Mouse (Mus musculus) embryonic facial prominence, embryonic 10.5 days (tissue): ENCODE results near the gene Aldh1a2. TPM values are rescaled to one million over a fixed set of nuclear protein-coding genes. Genes with fewer than 3 reads are reported as not detected.

Source experiments
- DNase-seq: peaks from one replicate; pipeline ENCODE4 v3.0.0-alpha.2; 2017; ENCODE audit warnings: low spot score
- H3K27ac ChIP-seq: fragments of 300-500 bp; sonication (generic); replicated peaks from 2 replicates; pipeline ENCODE4 v1.5.1; 2016; ENCODE audit warnings: mild to moderate bottlenecking
- H3K27me3 ChIP-seq: fragments of 300-500 bp; sonication (generic); replicated peaks from 2 replicates; pipeline ENCODE4 v1.6.1; 2016; ENCODE audit warnings: low read depth, mild to moderate bottlenecking; ENCODE audit not compliant: poor library complexity, severe bottlenecking
- H3K36me3 ChIP-seq: fragments of 300-500 bp; sonication (generic); replicated peaks from 2 replicates; pipeline ENCODE4 v1.6.1; 2016; ENCODE audit warnings: mild to moderate bottlenecking, moderate library complexity
- H3K4me1 ChIP-seq: fragments of 300-500 bp; sonication (generic); 2 replicates; pipeline ENCODE4 v1.6.1; 2016
- H3K4me3 ChIP-seq: fragments of 300-500 bp; sonication (generic); 2 replicates; pipeline ENCODE4 v1.5.1; 2016; ENCODE audit warnings: mild to moderate bottlenecking, moderate library complexity
- H3K9me3 ChIP-seq: fragments of 300-500 bp; sonication (generic); 2 replicates; pipeline ENCODE4 v1.6.1; 2016; ENCODE audit warnings: mild to moderate bottlenecking
- WGBS: fragments of 180-500 bp; shearing (Covaris S2); methylation state at CpG from one replicate; pipeline ENCODE4 v1.1.7; 2016; 5-methylcytosine and 5-hydroxymethylcytosine counted together
- polyA plus RNA-seq: library from polyadenylated mRNA; unstranded; fragments of >200 nt; fragmentation: Nextera tagmentation; extraction: Ambion mirVana; gene quantifications from 2 replicates; pipeline ENCODE4 v1.2.1, GENCODE M21; 2016

Gene Aldh1a2
- polyA plus RNA-seq, 1 experiment from 2014 or later = 7.6 TPM

DNA sequence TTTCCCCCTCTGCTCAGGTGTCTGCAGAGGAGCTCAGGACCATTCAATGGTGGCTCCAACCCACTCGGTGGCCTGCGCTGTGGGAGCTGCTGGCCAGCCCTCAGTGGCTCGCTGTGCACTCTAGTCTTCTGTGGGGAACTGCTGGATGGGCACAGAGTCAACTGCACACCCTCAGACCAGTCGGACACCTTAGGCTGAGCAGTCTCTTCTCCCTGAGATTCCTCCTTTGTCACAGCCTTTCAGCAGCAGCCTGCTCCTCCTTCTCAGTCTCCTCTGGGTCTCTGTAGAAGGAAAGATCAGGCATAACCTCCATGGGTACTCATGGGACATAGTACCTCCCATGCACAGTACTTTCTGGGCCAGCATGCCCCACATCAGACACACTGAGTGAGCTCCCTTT, 63.2 kb downstream of the Aldh1a2 start:
- H3K4me3 ChIP-seq = no peak overlapping the region
- DNase-seq = no peak
- WGBS = 84% methylated on average over 4 of the region's 4 CpGs
- no peaks in the 10 kb centered on the region for H3K36me3 ChIP-seq
- H3K9me3 ChIP-seq = no peaks in the 10 kb centered on the region
- H3K27ac ChIP-seq = no peak overlapping the region
- peaks cover 4% of the 10 kb centered on the region; the same call in 1 of the 2 replicates for H3K4me1 ChIP-seq
- no peaks in the 10 kb centered on the region for H3K27me3 ChIP-seq

DNA sequence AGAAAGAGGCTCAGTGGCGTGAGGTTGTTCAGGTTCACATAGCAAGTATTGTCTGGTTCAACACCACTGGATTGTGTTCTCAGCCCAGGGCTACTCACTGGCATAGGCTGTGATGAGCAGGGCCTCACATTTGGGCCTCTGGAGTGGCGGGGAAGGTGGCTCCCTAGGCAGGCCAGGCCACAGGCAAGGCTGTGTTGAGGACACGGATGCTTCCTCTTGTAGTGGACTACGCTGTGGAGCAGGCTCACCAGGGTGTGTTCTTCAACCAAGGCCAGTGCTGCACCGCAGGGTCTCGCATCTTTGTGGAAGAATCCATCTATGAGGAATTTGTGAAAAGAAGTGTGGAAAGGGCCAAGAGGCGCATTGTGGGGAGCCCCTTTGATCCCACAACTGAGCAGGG, 67.6 kb downstream of the Aldh1a2 start:
- Histone ChIP-seq H3K4me3 (no peak overlapping the region), H3K36me3 (no peaks in the 10 kb centered on the region), H3K27ac (no peak overlapping the region), H3K27me3 (no peaks in the 10 kb centered on the region), H3K4me1 (no peaks in the 10 kb centered on the region), H3K9me3 (no peaks in the 10 kb centered on the region)
- 89% methylated on average over 7 of the region's 7 CpGs for WGBS
- no peak for DNase-seq

DNA sequence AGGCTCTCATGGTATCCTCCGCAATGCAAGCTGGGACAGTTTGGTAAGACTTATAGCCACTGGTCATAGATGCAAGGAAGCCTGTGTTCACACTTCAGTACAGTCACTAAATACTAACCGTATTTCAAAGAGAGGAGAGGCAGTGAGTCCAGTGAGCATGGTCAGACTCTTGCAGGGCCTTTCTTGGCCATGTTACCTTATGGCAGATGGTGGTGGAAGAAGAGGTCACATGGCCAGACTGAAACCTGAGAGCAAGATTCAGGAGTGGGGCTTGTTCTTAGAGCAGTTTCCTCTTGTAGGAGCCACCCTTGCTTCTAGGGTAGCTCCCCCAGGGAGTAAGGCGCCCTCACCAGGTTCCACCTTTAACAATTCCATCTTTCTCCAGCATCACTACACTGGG, 69.6 kb downstream of the Aldh1a2 start:
- no peak overlapping the region for H3K27ac ChIP-seq
- no peaks in the 10 kb centered on the region for H3K36me3 ChIP-seq
- no peak for DNase-seq
- WGBS = 91% methylated on average over 3 of the region's 3 CpGs
- H3K27me3 ChIP-seq = no peaks in the 10 kb centered on the region
- H3K4me1 ChIP-seq = no peaks in the 10 kb centered on the region
- no peak overlapping the region for H3K4me3 ChIP-seq
- H3K9me3 ChIP-seq = no peaks in the 10 kb centered on the region

DNA sequence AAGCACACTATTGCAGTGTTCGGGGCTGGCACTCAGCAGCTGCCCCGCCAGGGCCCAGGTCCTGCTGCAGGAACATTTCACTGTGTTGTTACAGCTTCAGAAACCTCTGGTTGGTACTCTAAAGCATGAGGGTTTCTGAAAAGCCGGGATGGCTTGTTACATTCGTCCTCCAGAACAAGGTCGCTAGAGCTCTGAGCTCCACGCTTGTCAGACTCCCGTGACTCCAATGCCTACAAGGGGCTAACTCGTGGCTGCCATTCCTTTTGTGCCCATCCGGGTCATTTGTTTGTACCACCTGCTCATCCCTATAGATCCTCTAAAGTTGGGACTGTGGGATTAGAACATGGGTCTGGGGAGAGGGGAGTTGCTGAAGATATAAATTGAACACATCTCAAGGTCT, 70.8 kb downstream of the Aldh1a2 start:
- H3K4me3 ChIP-seq = no peak overlapping the region
- no peaks in the 10 kb centered on the region for H3K27me3 ChIP-seq
- H3K9me3 ChIP-seq = no peaks in the 10 kb centered on the region
- H3K27ac ChIP-seq = no peak overlapping the region
- H3K4me1 ChIP-seq = no peaks in the 10 kb centered on the region
- DNase-seq = no peak
- WGBS = 89% methylated on average over 9 of the region's 9 CpGs
- no peaks in the 10 kb centered on the region for H3K36me3 ChIP-seq

DNA sequence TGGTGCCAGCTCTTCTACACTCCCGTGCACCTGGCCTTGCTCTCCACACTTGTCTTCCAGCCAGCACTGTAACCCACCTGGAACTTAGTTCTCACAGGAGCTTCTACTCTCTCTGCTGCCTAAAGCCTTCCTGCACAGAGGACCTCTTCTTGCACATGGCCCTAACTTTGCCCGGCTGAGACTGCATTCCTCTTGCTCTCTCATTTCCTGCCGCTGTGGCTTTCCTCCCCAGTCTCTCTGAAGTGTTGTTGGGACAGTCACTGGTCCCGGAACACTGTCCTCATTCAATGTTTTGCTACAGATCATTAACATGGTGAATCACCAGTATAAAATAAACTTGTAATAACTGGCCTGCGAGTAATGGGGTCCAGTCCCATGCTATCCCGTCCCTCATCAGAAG, 73.1 kb downstream of the Aldh1a2 start:
- Histone ChIP-seq H3K27me3 (no peaks in the 10 kb centered on the region), H3K9me3 (no peaks in the 10 kb centered on the region), H3K4me3 (no peak overlapping the region), H3K36me3 (no peaks in the 10 kb centered on the region), H3K27ac (no peak overlapping the region), H3K4me1 (no peaks in the 10 kb centered on the region)
- no peak for DNase-seq
- whole genome bisulfite sequencing = 77% methylated on average over 6 of the region's 6 CpGs

DNA sequence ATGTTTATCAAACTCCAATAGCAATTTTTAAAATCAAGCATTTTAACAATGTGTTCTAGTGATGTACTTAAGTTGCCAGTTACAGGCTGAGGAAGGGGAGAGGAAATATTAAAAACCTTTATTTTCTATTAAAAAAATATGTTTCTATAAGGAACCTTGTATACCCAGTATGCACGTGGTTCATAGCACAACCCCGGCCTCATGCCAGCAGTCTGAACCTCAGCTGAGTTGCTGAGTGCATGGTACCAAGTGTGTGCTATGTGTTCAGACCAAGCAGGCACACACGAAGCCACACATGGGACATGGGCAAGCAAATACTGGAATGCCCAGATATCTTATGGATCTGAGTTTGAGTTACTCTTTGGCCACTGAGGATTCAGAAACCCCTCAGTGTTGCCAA, 74.2 kb downstream of the Aldh1a2 start:
- H3K27ac ChIP-seq = no peak overlapping the region
- no peaks in the 10 kb centered on the region for H3K36me3 ChIP-seq
- 87% methylated on average over 3 of the region's 3 CpGs for WGBS
- no peaks in the 10 kb centered on the region for H3K9me3 ChIP-seq
- H3K27me3 ChIP-seq = no peaks in the 10 kb centered on the region
- H3K4me3 ChIP-seq = no peak overlapping the region
- H3K4me1 ChIP-seq = no peaks in the 10 kb centered on the region
- no peak for DNase-seq

DNA sequence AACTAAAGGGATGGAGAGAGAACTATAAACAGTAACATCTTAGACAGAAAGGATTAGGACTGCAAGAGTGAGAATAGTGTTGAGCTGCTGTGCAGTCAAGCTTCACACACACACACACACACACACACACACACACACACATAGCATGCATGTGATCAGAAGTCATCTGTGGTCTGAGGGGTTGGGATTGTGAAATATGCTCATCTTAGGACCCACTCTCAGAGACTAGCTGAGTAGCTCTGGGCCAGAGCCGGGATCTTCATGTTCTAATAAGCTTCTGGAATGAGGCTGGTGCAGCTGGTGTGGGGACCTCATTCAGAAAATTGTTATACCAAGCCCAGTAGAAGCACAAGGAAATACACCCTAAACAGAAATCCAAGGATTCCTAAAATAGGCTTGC, 75.1 kb downstream of the Aldh1a2 start:
- 89% methylated on average over 1 of the region's 1 CpGs for WGBS
- H3K27ac ChIP-seq = no peak overlapping the region
- no peaks in the 10 kb centered on the region for H3K27me3 ChIP-seq
- no peaks in the 10 kb centered on the region for H3K9me3 ChIP-seq
- DNase-seq = no peak
- no peak overlapping the region for H3K4me3 ChIP-seq
- 0 out of 2 replicates have a peak, but pooled peaks cover 3% of the 10 kb centered on the region for H3K4me1 ChIP-seq
- H3K36me3 ChIP-seq = no peaks in the 10 kb centered on the region

DNA sequence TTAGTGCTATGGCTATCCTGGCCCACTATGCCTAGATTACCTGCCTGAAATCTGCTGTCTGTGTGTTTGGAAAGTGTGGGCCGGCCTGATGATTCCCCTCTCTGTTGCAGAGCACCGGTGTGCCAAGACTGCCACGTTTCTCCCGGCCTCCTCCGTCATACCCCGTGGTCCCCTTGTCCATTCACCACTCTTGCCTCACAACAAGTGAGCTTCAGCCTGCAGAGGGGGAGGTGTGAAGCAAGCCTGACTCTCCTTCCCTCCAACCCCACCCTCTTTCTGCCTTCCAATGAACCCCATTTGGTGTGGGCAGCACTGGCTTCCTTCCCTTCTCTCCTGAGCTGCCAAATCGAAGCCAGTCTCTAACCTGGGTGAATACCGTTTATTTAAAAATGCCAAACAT, 79.9 kb downstream of the Aldh1a2 start:
- WGBS = 69% methylated on average over 8 of the region's 8 CpGs

DNA sequence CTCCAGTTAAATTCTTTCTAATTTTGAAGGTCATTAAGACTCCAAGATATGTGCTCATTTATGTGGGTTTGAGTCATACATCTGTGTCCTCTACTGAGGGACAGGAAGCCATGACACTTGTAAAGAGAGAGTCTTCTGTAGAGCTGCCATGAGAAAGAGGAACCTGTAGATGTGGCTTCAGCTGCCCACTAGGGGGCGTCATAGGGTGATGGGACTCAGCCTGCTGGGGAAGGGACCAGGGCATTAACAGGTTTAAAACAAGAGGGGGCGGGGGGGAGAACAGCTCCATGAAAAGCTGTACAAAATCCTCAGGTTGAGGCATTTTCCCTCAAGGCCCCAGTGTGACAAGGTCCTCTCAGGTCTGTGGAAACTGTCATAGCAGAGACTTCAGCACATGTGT, 88.0 kb downstream of the Aldh1a2 start:
- Histone ChIP-seq H3K9me3 (no peaks in the 10 kb centered on the region), H3K27me3 (no peaks in the 10 kb centered on the region), H3K36me3 (no peaks in the 10 kb centered on the region), H3K27ac (no peak overlapping the region), H3K4me3 (no peak overlapping the region), H3K4me1 (peaks cover 8% of the 10 kb centered on the region)
- WGBS = 42% methylated on average over 2 of the region's 2 CpGs
- no peak for DNase-seq

More for the DNA sequence above, 79.9 kb downstream of the Aldh1a2 start:
- Histone ChIP-seq H3K36me3 (no peaks in the 10 kb centered on the region), H3K9me3 (no peaks in the 10 kb centered on the region), H3K27ac (no peak overlapping the region), H3K4me1 (peaks cover 9% of the 10 kb centered on the region; the same call in 1 of the 2 replicates), H3K4me3 (no peak overlapping the region), H3K27me3 (no peaks in the 10 kb centered on the region)
- DNase-seq = no peak

DNA sequence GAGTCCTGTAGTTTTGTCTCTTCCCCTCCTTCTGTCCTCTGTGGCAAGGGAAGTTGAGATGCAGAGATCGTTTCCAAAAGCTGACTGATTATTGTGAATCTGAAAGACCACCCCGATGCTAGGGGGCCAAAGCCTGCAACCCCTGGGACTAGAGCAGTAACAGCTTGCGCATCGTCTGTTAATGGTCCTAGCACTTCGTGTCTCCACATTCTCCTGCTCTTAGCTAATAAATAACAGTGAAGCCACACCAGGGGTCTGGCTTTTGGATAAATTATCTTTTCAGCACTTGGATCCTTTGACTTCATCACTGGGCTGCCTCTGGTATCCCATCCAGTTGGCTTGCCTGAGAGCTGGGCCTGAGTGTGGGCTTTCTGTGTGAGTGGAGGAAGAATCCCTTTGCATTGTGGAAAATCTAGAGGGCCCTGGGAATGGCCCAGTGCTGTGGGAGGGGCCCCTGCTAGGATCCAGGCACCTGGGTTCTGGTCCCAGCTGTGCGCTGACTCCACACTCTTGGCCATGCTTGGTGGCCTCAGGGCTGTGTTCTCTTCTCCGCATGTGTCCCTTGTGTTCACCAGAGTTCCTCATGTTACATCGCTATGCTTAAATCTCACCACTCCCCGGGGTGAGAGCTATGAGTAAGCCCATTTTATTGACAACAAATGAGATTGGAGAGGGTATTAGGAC, 91.7 kb downstream of the Aldh1a2 start:
- WGBS = 81% methylated on average over 9 of the region's 9 CpGs
- Histone ChIP-seq H3K9me3 (no peaks in the 10 kb centered on the region), H3K27me3 (no peaks in the 10 kb centered on the region), H3K4me3 (no peak overlapping the region), H3K36me3 (no peaks in the 10 kb centered on the region), H3K4me1 (peaks cover 10% of the 10 kb centered on the region), H3K27ac (no peak overlapping the region)
- DNase-seq = no peak

DNA sequence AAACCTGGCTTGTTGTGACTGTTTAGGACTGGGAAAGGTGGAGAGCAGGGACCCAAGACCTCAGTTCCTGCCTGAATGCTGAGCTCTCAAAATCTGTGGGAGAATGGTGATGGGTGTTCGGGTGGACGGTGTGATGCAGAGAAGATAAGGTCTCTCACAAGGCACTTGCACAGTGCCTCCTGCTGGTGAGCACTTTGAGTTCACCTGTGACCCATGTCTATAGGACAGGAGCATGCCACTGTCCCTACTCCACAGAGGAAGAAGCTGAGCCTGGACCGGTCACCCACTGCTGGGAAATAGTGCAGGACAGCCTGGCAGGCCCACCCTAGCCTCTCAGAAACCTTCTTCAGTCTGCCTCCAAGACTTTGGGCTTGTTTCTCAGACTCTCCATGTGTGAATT, 100.4 kb downstream of the Aldh1a2 start:
- Histone ChIP-seq H3K4me3 (no peak overlapping the region), H3K9me3 (no peaks in the 10 kb centered on the region), H3K27ac (no peak overlapping the region), H3K4me1 (0 out of 2 replicates have a peak, but pooled peaks cover 8% of the 10 kb centered on the region), H3K36me3 (no peaks in the 10 kb centered on the region), H3K27me3 (no peaks in the 10 kb centered on the region)
- WGBS = 83% methylated on average over 3 of the region's 3 CpGs
- DNase-seq = no peak

DNA sequence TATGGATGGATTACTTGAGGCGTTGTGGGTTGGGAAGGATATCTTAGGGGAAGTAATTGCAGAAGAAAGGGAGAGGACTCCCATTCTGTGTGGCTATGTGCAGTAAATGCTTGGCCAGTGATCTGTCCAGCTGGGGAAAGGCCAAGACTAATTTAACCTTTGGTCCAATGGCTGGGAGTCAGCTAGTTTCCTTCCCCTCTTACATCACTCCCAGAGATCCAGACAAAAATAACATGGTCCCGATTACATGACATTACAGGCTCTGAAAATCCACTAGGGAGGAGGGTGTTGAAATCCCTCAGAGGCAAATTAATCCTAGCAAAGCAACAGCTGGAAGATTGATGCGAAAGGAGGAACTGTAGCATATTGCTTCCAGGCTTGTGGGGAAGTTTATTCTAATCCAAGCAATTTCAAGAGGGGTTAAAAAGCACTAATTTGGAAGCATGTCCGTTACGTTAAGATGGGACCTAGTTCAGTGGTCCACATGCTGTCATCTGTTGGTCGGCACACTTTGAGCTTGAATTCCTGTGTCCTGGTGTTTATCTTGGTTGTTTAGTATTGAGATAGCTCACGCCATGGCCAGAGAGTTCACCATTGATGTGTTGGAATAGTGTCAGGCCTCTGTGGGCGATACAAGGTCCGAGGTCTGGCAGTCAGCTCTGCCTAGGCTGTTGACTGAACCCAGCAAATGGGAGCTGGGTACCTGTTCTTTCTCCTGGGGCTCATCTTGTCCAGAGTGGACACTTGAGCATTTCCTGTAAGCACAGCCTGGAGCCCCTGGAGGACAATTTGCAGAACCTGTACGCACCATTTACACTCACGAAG, 101.7 kb downstream of the Aldh1a2 start:
- Histone ChIP-seq H3K4me3 (no peak overlapping the region), H3K9me3 (no peaks in the 10 kb centered on the region), H3K4me1 (peaks cover 16% of the 10 kb centered on the region), H3K27ac (no peak overlapping the region), H3K36me3 (no peaks in the 10 kb centered on the region), H3K27me3 (no peaks in the 10 kb centered on the region)
- DNase-seq = no peak
- 81% methylated on average over 11 of the region's 11 CpGs for WGBS

DNA sequence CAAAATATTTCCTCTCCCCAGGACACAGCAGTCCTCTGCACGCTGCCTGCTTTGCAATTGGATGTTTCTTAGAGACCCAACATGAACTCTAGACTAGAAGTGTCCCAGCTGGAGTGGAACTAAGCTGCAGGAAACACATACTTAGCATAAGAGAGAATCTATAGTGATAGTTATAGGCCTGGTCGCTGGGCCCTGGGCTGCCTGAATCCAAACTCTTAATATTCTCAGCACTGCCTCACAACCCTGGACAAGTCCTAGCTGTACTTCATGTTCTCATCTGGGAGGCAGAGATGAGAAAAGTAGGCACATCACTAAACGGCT, 102.3 kb downstream of the Aldh1a2 start:
- Histone ChIP-seq H3K36me3 (no peaks in the 10 kb centered on the region), H3K27ac (no peak overlapping the region), H3K9me3 (no peaks in the 10 kb centered on the region), H3K27me3 (no peaks in the 10 kb centered on the region), H3K4me3 (no peak overlapping the region), H3K4me1 (peaks cover 16% of the 10 kb centered on the region)
- no peak for DNase-seq
- WGBS = 84% methylated on average over 3 of the region's 3 CpGs
